In the genomic region with DNA sequence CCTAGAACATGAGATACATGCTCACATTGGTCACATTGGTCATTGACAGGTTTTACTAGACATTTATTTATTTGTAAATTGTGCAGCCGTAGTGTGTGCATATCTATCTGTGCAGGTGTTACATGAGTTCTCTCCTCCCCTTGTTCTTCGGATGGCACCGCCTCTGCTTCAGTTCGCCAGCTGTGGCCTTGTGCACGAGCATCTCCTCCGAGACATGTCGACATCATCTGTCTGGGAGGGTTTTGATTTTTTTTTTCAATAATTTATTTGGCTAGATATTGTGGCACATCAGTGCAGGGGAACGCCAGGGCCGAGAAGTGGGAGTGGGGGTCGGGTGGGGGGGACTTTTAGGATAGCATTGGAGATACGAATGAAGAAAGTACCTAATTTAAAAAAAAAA, we compare ENCODE assay signal across 25 mouse cellular contexts. TPM values are rescaled to one million over a fixed set of nuclear protein-coding genes. Genes with fewer than 3 reads are reported as not detected.
DNase-seq lines count a peak whose midpoint lies in the region; ATAC-seq and TF ChIP-seq lines count a peak whose summit lies in the region.
"Had no signal": no experiment of that assay in that cellular context is flagged by ENCODE, and none has a peak within 500 bp of the region (broad histone marks: within the 10 kb centered on the region; RNA-seq: fewer than 3 reads in every experiment).

No protein-coding gene starts in this region.

- peak; percentile 21 for DNase-seq in adrenal gland, adult 8-10 months
- DNase-seq in adrenal gland, adult 18-20 months (ENCODE audit: low spot score in 2 of 2), result no peak
- DNase-seq in liver, embryonic 13.5 days, result no peak
- no peak for DNase-seq in liver, postnatal 0 days
- DNase-seq in adrenal gland, postnatal 14 days, result peak; percentile 38
- DNase-seq in kidney, postnatal 36 days, result no peak
- DNase-seq: cerebellum, adult 11 months; cerebellum, adult 2 months; cerebellum, adult 9-11 months; cerebellum, postnatal 25 days; forebrain, postnatal 0 days; gastrocnemius, adult 2 months; gastrocnemius, postnatal 14 days; heart, adult 18-20 months; heart, postnatal 14 days; heart, postnatal 4 days had no signal

- H3K4me1 ChIP-seq in liver, embryonic 13.5 days (replicated peaks), result peaks cover 64% of the 10 kb centered on the region
- peaks cover 24% of the 10 kb centered on the region for H3K4me1 ChIP-seq in liver, postnatal 0 days (ENCODE audit: insufficient read depth)
- H3K4me1 ChIP-seq: embryonic facial prominence, embryonic 12.5 days; embryonic facial prominence, embryonic 15.5 days had no signal

- no peak for TF ChIP-seq CTCF in liver, postnatal 0 days (IDR thresholded peaks at IDR 0.05; ENCODE audit: low read depth)

- no peaks in the 10 kb centered on the region for H3K27me3 ChIP-seq in liver, embryonic 13.5 days
- no peaks in the 10 kb centered on the region for H3K27me3 ChIP-seq in liver, postnatal 0 days (ENCODE audit: insufficient read depth, low read length)
- H3K27me3 ChIP-seq: embryonic facial prominence, embryonic 12.5 days; embryonic facial prominence, embryonic 15.5 days; heart, embryonic 13.5 days had no signal

- no peak overlapping the region for H3K4me2 ChIP-seq in liver, embryonic 13.5 days
- no peak overlapping the region for H3K4me2 ChIP-seq in liver, postnatal 0 days (ENCODE audit: low read depth, low read length)
- H3K4me2 ChIP-seq: embryonic facial prominence, embryonic 12.5 days; embryonic facial prominence, embryonic 15.5 days; heart, embryonic 13.5 days; hindbrain, embryonic 14.5 days had no signal

- H3K4me3 ChIP-seq in liver, embryonic 13.5 days (replicated peaks), result no peak overlapping the region
- H3K4me3 ChIP-seq in liver, postnatal 0 days (ENCODE audit: low read depth, low read length), result no peak overlapping the region
- H3K4me3 ChIP-seq: embryonic facial prominence, embryonic 12.5 days; embryonic facial prominence, embryonic 15.5 days; gastrocnemius, adult 2 months; heart, embryonic 13.5 days had no signal

- TF ChIP-seq EP300 in liver, postnatal 0 days (IDR thresholded peaks at IDR 0.05; ENCODE audit: low read depth), result no peak

- ATAC-seq in liver, embryonic 13.5 days (ENCODE audit: low read depth), result no peak
- no peak for ATAC-seq in liver, postnatal 0 days
- ATAC-seq: CD4-positive, CD25-positive, alpha-beta regulatory T cell, adult 4 months; forebrain, embryonic 14.5 days; forebrain, postnatal 0 days; hindbrain, postnatal 0 days; inflammation-experienced regulatory T-cells, adult 6 months; intestine, embryonic 16.5 days had no signal

- H3K9me3 ChIP-seq in liver, embryonic 13.5 days (replicated peaks), result no peaks in the 10 kb centered on the region
- no peaks in the 10 kb centered on the region for H3K9me3 ChIP-seq in liver, postnatal 0 days (ENCODE audit: low read length)
- H3K9me3 ChIP-seq: embryonic facial prominence, embryonic 12.5 days; embryonic facial prominence, embryonic 15.5 days had no signal

- 61% methylated on average over 11 of the region's 11 CpGs for WGBS in liver, embryonic 13.5 days (ENCODE audit: insufficient replicate concordance)
- 72% methylated on average over 11 of the region's 11 CpGs for WGBS in liver, postnatal 0 days (ENCODE audit: insufficient replicate concordance)

- no peak overlapping the region for H3K9ac ChIP-seq in liver, embryonic 13.5 days
- no peak overlapping the region for H3K9ac ChIP-seq in liver, postnatal 0 days (replicated peaks)
- H3K9ac ChIP-seq: embryonic facial prominence, embryonic 12.5 days; embryonic facial prominence, embryonic 15.5 days; forebrain, postnatal 0 days; heart, embryonic 13.5 days; hindbrain, embryonic 14.5 days had no signal

- H3K27ac ChIP-seq in liver, embryonic 13.5 days, result 0 out of 2 replicates have a peak overlapping the region, but pooled peaks have one; percentile 3
- no peak overlapping the region for H3K27ac ChIP-seq in liver, postnatal 0 days (ENCODE audit: low read depth)
- H3K27ac ChIP-seq: embryonic facial prominence, embryonic 12.5 days; embryonic facial prominence, embryonic 15.5 days; gastrocnemius, adult 2 months; heart, embryonic 13.5 days; hindbrain, embryonic 14.5 days; hindbrain, postnatal 0 days had no signal

- H3K36me3 ChIP-seq in liver, embryonic 13.5 days, result peaks cover 44% of the 10 kb centered on the region
- H3K36me3 ChIP-seq in liver, postnatal 0 days (replicated peaks; ENCODE audit: insufficient read depth, low read length), result peaks cover 15% of the 10 kb centered on the region
- H3K36me3 ChIP-seq: embryonic facial prominence, embryonic 12.5 days; embryonic facial prominence, embryonic 15.5 days; heart, embryonic 13.5 days had no signal

RNA-seq across cellular contexts. Expression of a gene that starts 30.1 kb away (rescaled TPM):
- 10 to 100 TPM; 73.0 to 96.4 (median 81.4) TPM for total RNA-seq in adrenal gland, adult 8-10 months (2022)
- total RNA-seq in adrenal gland, adult 18-20 months (2021), result 10 to 100 TPM; 59.6 to 76.5 TPM
- polyA plus RNA-seq in liver, embryonic 13.5 days (2015; fragmentation: Nextera tagmentation; extraction: Ambion mirVana), result 76.9 and 92.7 TPM in 2 replicates
- polyA plus RNA-seq in liver, postnatal 0 days (2015; fragmentation: Nextera tagmentation; extraction: Ambion mirVana), result 36.4 and 40.5 TPM in 2 replicates
- 53.9 and 58.5 TPM in 2 replicates for total RNA-seq in adrenal gland, postnatal 14 days (2021)

Comparison
In these comparisons a context has a peak if more than half of its experiments do, and no peak if none do; other contexts are left out.
1. DNase-seq: peak in adrenal gland, adult 8-10 months (single experiment) and adrenal gland, postnatal 14 days (single experiment); none in adrenal gland, adult 18-20 months (0 of 2), liver, embryonic 13.5 days (single experiment), liver, postnatal 0 days (single experiment) and kidney, postnatal 36 days (0 of 2).